Mouse (Mus musculus): ENCODE measurements around the gene Prr15l. TPM values are rescaled to one million over a fixed set of nuclear protein-coding genes. Genes with fewer than 3 reads are reported as not detected.

Prr15l gene
- polyA plus RNA-seq, 1 experiment from 2014 or later, result 0.29 TPM

DNA sequence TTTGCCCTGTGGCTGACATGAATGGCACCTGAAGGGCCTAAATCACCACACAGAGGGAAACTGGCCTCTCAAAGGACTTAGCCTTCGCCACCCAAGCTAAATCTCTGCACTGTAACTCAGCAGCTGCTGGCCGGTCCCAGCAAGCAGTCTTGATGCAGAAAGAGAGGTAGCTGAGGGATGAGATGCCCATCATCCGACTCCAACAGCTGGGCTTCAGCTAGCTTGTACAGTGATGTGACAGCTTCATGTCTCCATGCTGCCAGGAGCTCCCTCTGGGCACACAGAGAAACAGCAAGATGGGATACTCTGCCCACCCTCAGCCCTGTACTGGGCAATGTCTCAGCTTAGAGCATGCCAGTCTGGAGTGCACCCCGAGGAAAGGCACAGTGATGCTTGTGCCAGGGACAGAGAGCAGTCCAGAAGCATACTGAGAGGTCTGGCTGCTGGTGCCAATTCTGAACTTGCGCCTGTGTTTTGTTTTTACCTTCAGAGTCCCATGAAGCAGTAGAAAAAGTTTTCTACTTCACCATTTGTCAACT lies 45.6 kb downstream of the Prr15l start:
- 80% methylated on average over 5 of the region's 5 CpGs for WGBS
- Histone ChIP-seq H3K27me3 (no peaks in the 10 kb centered on the region), H3K27ac (peak overlapping the region; percentile 70), H3K4me2 (0 out of 2 replicates have a peak overlapping the region, but pooled peaks have one; percentile 3), H3K9ac (peak overlapping the region; percentile 40; the same call in 1 of the 2 replicates), H3K9me3 (no peaks in the 10 kb centered on the region), H3K4me1 (replicated peaks) (peaks cover 74% of the 10 kb centered on the region), H3K36me3 (no peaks in the 10 kb centered on the region), H3K4me3 (no peak overlapping the region)
- no peak for ATAC-seq (ENCODE audit: low FRiP score)

DNA sequence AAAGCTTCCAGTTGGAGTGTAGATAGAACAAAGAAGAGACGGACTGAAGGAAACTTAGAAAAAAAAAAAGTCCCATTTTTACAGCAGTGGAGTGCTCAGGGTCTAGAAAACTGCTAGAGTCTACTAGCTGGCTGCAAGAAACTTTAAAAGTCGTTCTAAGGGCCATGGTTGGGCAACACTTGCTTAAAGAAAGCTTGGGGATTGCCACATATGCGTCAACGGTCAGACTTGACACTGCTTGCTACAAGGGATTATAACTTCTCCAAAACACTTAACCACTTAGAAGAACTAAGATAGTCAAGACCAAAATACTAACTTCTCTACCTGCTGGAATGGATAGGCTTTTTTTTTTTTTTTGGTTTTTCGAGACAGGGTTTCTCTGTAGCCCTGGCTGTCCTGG lies 46.9 kb downstream of the Prr15l start:
- H3K9ac ChIP-seq, result no peak overlapping the region
- H3K4me3 ChIP-seq, result no peak overlapping the region
- H3K27me3 ChIP-seq, result no peaks in the 10 kb centered on the region
- no peak for ATAC-seq (ENCODE audit: low FRiP score)
- no peaks in the 10 kb centered on the region for H3K9me3 ChIP-seq
- 86% methylated on average over 5 of the region's 5 CpGs for WGBS
- no peak overlapping the region for H3K27ac ChIP-seq
- H3K4me2 ChIP-seq, result no peak overlapping the region
- H3K4me1 ChIP-seq (replicated peaks), result peaks cover 71% of the 10 kb centered on the region
- no peaks in the 10 kb centered on the region for H3K36me3 ChIP-seq

GRCm38 (mm10) chr11:96975511-96976378 lies 47.8 kb downstream of the Prr15l start:
- Histone ChIP-seq H3K27ac (peak overlapping the region; percentile 98), H3K4me3 (peak overlapping the region; percentile 82), H3K9ac (peak overlapping the region; percentile 87), H3K27me3 (no peaks in the 10 kb centered on the region), H3K9me3 (no peaks in the 10 kb centered on the region), H3K4me1 (replicated peaks) (peaks cover 64% of the 10 kb centered on the region), H3K36me3 (no peaks in the 10 kb centered on the region), H3K4me2 (peak overlapping the region; percentile 81)
- no peak for ATAC-seq (ENCODE audit: low FRiP score)
- WGBS, result 76% methylated on average over 10 of the region's 10 CpGs

DNA sequence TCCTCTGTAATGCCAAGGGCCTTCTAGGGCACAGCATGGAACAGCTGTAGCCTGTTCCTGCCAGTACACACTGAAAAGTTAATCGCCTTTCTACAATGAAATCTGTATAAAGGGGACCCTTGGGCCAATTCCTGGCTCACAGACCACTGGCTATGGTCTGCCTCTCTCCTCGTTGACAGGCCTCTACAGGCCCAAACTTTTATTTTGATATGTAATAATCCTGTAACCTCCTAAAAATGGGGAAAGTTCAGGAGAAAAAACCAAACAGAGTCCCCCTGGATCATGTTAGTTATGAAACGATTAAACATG lies 48.4 kb downstream of the Prr15l start:
- Histone ChIP-seq H3K4me2 (peak overlapping the region; percentile 81), H3K36me3 (no peaks in the 10 kb centered on the region), H3K4me3 (peak overlapping the region; percentile 82), H3K4me1 (replicated peaks) (peaks cover 61% of the 10 kb centered on the region), H3K9ac (peak overlapping the region; percentile 87), H3K9me3 (no peaks in the 10 kb centered on the region), H3K27me3 (peaks cover 2% of the 10 kb centered on the region; the same call in 1 of the 2 replicates), H3K27ac (peak overlapping the region; percentile 98)
- 48% methylated on average over 3 of the region's 3 CpGs for WGBS
- no peak for ATAC-seq (ENCODE audit: low FRiP score)

- Histone ChIP-seq H3K4me3 (peak overlapping the region; percentile 82), H3K9ac (peak overlapping the region; percentile 87), H3K27ac (peak overlapping the region; percentile 98), H3K27me3 (peaks cover 7% of the 10 kb centered on the region; the same call in 1 of the 2 replicates), H3K36me3 (no peaks in the 10 kb centered on the region), H3K4me1 (replicated peaks) (peaks cover 55% of the 10 kb centered on the region), H3K9me3 (no peaks in the 10 kb centered on the region), H3K4me2 (peak overlapping the region; percentile 81)
- 1% methylated on average over 34 of the region's 50 CpGs for WGBS
- ATAC-seq (ENCODE audit: low FRiP score), result peak; percentile 78
These were observed 49.1 kb downstream of the Prr15l start for GRCm38 (mm10) chr11:96976911-96977591.

DNA sequence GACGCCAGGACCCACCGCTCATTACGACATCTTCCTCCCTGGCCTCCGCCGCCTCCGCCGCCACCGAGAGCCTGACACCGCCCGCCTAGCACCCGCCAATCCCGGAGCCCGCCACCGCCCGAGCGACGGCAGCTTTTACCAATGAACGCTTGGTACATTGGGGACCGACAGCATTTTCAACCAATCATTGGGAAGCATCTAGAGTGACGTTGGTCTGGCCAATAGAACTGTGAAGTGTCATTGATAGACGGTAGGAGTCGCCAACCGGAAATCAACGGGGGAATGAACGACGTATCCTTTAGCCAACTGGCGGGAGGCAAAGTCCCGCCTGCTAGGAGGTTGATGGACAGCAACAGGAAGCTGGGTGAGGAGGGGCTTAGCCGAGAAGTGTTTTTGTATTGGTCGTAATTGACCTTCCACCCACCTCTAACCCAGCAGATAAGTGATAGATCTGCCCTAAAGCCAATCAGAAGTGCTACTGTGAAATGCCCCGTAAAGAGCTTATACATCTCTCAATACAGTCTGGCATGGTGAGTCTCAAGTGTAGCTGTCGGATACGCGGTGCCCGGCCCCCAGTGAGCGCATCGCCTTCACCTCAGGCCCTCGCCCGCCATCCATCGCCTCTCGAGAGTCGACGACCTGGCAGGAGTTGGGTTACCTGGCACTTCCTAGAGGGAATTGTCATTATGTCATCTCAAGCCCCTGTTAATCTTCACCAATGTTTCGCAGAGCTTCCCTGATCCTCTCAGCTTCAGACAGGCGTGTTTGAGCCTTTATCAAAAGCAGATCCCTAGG lies 49.9 kb downstream of the Prr15l start:
- under 1% methylated on average over 45 of the region's 45 CpGs for WGBS
- peak overlapping the region; percentile 82 for H3K4me3 ChIP-seq
- peak; percentile 97 for ATAC-seq (ENCODE audit: low FRiP score)
- peak overlapping the region; percentile 87 for H3K9ac ChIP-seq
- peak overlapping the region; percentile 98 for H3K27ac ChIP-seq
- peaks cover 7% of the 10 kb centered on the region; the same call in 1 of the 2 replicates for H3K27me3 ChIP-seq
- peaks cover 52% of the 10 kb centered on the region for H3K4me1 ChIP-seq (replicated peaks)
- H3K9me3 ChIP-seq, result no peaks in the 10 kb centered on the region
- peak overlapping the region; percentile 83 for H3K4me2 ChIP-seq
- H3K36me3 ChIP-seq, result no peaks in the 10 kb centered on the region

GRCm38 (mm10) chr11:96978401-96979246 lies 50.7 kb downstream of the Prr15l start:
- Histone ChIP-seq H3K9me3 (no peaks in the 10 kb centered on the region), H3K4me3 (peak overlapping the region; percentile 82), H3K27me3 (peaks cover 7% of the 10 kb centered on the region), H3K27ac (peak overlapping the region; percentile 91), H3K36me3 (no peaks in the 10 kb centered on the region), H3K4me2 (peak overlapping the region; percentile 83), H3K4me1 (replicated peaks) (peaks cover 43% of the 10 kb centered on the region), H3K9ac (peak overlapping the region; percentile 83)
- 31% methylated on average over 17 of the region's 17 CpGs for WGBS
- no peak for ATAC-seq (ENCODE audit: low FRiP score)

DNA sequence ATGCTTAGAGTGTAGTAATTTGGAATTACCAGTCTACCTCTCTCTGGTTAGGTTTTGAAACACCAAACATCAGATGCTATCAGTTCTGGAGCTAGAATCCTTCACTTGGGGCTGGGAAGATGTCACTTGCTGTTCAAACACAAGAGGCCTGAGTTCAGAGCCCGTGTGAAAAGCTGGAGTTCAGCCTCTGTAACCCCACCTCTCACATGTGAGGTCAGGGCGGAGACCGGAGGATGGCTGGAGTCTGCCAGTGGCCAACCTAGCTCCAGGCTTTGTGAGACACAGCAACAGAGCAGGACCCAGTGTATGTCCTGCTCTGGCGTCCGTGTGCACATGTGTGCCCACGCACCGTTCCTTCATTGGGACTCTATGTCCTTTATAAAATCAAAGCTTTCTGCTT lies 51.4 kb downstream of the Prr15l start:
- peaks cover 14% of the 10 kb centered on the region for H3K27me3 ChIP-seq
- no peak overlapping the region for H3K4me3 ChIP-seq
- WGBS, result 83% methylated on average over 7 of the region's 7 CpGs
- no peak for ATAC-seq (ENCODE audit: low FRiP score)
- H3K9me3 ChIP-seq, result no peaks in the 10 kb centered on the region
- no peak overlapping the region; the same call in 1 of the 2 replicates for H3K9ac ChIP-seq
- no peak overlapping the region for H3K4me2 ChIP-seq
- H3K36me3 ChIP-seq, result no peaks in the 10 kb centered on the region
- H3K27ac ChIP-seq, result no peak overlapping the region
- peaks cover 36% of the 10 kb centered on the region for H3K4me1 ChIP-seq (replicated peaks)

DNA sequence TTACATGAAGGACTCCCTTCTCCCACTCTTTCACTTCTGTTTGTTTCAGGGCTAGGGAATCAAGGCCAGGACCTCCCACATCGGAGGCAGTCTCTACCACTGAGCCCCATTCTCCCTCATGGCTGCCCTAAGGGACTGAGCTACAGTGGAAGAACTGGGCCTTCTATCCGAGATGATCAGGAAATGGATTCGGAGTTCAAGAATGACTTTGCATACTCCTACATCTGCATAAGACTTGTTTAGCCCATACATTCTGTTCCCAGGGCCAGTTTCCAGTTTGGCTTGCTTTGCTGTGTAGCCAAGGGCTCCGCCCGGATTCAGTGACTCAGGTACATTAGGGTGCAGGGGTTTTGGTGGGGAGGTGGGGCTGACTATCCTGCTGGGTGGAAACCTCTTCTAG lies 52.1 kb downstream of the Prr15l start:
- ATAC-seq (ENCODE audit: low FRiP score), result no peak
- 80% methylated on average over 5 of the region's 5 CpGs for WGBS
- no peak overlapping the region for H3K9ac ChIP-seq

GRCm38 (mm10) chr11:96981461-96981860 lies 53.6 kb downstream of the Prr15l start:
- H3K9ac ChIP-seq, result peak overlapping the region; percentile 29; the same call in 1 of the 2 replicates

More for the DNA sequence above, 52.1 kb downstream of the Prr15l start:
- no peaks in the 10 kb centered on the region for H3K9me3 ChIP-seq
- no peaks in the 10 kb centered on the region for H3K36me3 ChIP-seq
- H3K4me1 ChIP-seq (replicated peaks), result peaks cover 31% of the 10 kb centered on the region
- H3K4me2 ChIP-seq, result no peak overlapping the region
- H3K27me3 ChIP-seq, result peaks cover 20% of the 10 kb centered on the region
- no peak overlapping the region for H3K4me3 ChIP-seq
- no peak overlapping the region for H3K27ac ChIP-seq

DNA sequence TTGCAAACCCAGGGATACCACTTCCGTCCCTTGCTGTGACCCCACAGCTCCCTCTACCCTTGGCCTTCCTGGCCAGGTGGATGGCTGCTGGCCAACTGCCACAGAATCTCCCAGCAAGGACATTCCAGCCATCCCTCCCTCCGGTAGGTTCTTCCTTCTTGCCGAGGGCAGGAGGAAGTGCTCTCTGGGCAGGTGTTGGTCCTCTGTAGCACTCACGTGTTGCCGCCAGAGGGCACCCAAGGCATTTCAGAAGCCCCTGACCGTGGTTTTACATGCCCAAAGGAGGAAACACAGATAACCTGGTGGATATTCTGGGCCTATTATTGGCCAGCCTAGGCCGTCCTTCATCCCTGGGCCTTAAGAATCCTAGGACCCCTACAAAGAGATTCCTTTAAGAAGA lies 54.5 kb downstream of the Prr15l start:
- H3K4me1 ChIP-seq (replicated peaks), result peaks cover 12% of the 10 kb centered on the region
- H3K27ac ChIP-seq, result no peak overlapping the region
- H3K36me3 ChIP-seq, result no peaks in the 10 kb centered on the region
- H3K9me3 ChIP-seq, result no peaks in the 10 kb centered on the region
- no peak for ATAC-seq (ENCODE audit: low FRiP score)
- no peak overlapping the region for H3K4me3 ChIP-seq
- H3K4me2 ChIP-seq, result peak overlapping the region; percentile 33; the same call in 1 of the 2 replicates
- H3K27me3 ChIP-seq, result peaks cover 44% of the 10 kb centered on the region
- 2% methylated on average over 7 of the region's 7 CpGs for WGBS
- no peak overlapping the region for H3K9ac ChIP-seq

More at GRCm38 (mm10) chr11:96981461-96981860, 53.6 kb downstream of the Prr15l start:
- H3K27me3 ChIP-seq, result peaks cover 35% of the 10 kb centered on the region
- no peak for ATAC-seq (ENCODE audit: low FRiP score)
- H3K36me3 ChIP-seq, result no peaks in the 10 kb centered on the region
- no peak overlapping the region for H3K4me3 ChIP-seq
- no peaks in the 10 kb centered on the region for H3K9me3 ChIP-seq
- H3K27ac ChIP-seq, result no peak overlapping the region
- H3K4me1 ChIP-seq (replicated peaks), result peaks cover 16% of the 10 kb centered on the region
- 77% methylated on average over 15 of the region's 15 CpGs for WGBS
- H3K4me2 ChIP-seq, result no peak overlapping the region
